Mouse (Mus musculus): ENCODE measurements around the gene Otub1.

DNA sequence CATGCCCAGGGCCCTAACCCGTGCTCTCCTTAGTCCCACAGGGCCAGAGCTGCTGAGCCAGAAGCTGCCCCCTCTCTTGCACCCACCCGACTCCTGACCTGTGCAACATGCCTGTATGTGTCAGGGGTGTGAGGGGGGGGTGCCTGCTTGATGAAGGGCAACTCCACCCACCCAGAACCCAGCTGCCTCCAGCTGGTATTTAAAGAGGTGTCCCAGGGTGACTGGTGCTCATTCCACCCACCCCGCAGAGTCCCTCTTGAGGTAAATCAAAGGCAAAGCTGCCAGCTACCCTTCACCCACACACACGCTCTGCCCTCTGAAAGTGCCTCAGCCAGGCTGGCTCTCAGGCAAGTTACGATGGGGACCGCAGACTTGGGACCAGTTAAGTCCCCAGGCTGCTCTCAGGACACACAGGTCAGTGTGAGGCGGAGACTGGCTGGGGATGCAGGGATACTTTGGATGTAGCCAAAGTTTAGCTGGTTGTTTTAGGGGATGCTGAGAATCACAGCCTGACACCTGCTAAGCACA lies 56.9 kb downstream of the Otub1 start:
- TF ChIP-seq POLR2A (IDR thresholded peaks at IDR 0.05; ENCODE audit: insufficient read depth, low read length) (no peak), CTCF (IDR thresholded peaks at IDR 0.05; ENCODE audit: low read depth, low read length) (no peak), EP300 (IDR thresholded peaks at IDR 0.05; ENCODE audit: insufficient read depth, low read depth, low read length) (no peak)
